Mouse (Mus musculus) mouse trophoblast stem cell (cell line): ENCODE measurements around the gene Cd72.

ENCODE experiments used
- in situ Hi-C, 2 experiments: fragments of 300-500 bp; cut with MseI, MboI; formaldehyde crosslinking; loops; 2 replicates in 1 of 2; 3 replicates in 1 of 2; pipeline ENCODE4 v1.15.1; 2025

The Cd72 gene

GRCm38 (mm10) chr4:43406162-43406971, 48.1 kb downstream of the Cd72 start:
- in situ Hi-C loops, result no loop called here

GRCm38 (mm10) chr4:43404697-43405096, 49.7 kb downstream of the Cd72 start:
- in situ Hi-C loops, result no loop called here

GRCm38 (mm10) chr4:43402212-43402611, 52.2 kb downstream of the Cd72 start:
- in situ Hi-C loops, result no loop called here

- in situ Hi-C loops, result no loop called here
These were observed 52.9 kb downstream of the Cd72 start for GRCm38 (mm10) chr4:43401486-43401885.

- in situ Hi-C loops, result no loop called here
These were observed 53.5 kb downstream of the Cd72 start for GRCm38 (mm10) chr4:43400976-43401375.

GRCm38 (mm10) chr4:43399391-43400131, 54.9 kb downstream of the Cd72 start:
- in situ Hi-C loops, result no loop called here

- in situ Hi-C loops, result no loop called here
These were observed 55.5 kb downstream of the Cd72 start for GRCm38 (mm10) chr4:43398829-43399331.

- in situ Hi-C loops, result no loop called here
These were observed 56.4 kb downstream of the Cd72 start for GRCm38 (mm10) chr4:43398014-43398413.
